Mouse (Mus musculus) stomach, postnatal 0 days (tissue): ENCODE measurements around the gene Sec14l1.

Experiments
- CTCF ChIP-seq: IDR thresholded peaks from 2 replicates; pipeline ENCODE4 v1.5.1; 2016; ENCODE audit warnings: antibody characterized with exemption, low read depth, mild to moderate bottlenecking, moderate library complexity
- EP300 ChIP-seq: optimal IDR thresholded peaks from 2 replicates; pipeline ENCODE3; 2016; ENCODE audit warnings: antibody characterized with exemption

DNA sequence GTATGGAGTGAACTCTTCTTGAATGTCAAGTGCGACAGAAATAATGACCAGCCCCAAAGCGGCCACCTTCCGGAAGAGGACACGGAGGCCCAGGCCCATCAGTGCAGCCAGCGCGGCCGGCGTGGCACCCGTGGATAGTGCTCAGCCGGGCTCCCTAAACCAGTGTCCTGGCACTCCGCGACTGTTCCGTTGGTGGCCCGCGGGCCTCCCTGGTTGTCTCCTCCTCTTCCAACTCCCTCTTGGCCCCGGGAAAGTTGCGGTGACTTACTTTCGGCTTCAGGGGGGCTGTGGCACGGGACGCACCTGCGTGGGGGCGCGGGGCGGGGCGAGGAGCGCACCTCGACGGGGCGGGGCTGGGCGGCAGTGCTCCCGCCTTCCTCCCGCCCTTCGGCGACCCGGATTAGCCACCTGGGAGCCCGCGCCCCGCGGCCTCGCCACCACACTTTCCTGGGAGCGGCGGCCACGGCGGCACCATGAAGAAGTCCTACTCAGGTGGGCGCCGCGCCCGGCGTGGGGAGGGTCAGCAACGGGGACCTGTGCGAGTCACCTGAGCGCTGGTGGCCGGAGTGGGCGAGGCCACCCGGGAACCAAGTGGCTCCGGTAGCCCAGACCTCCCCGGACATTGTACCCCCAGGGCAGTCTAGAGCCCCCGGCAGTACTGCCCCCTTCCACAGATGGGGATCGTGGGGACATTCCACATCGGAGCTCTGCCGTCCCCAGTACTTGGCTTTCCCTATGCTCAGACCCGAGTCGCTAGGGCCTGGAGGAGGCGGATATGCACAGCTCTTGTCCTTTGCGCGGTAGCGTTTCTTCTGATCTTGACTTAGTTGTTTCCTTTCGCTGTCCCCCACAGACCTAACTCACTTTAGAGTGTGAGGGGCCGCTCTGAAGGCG is 84.6 kb downstream of the Sec14l1 start, which contains the start of gene Sept9:
- TF ChIP-seq CTCF (no peak), EP300 (no peak)
